Mouse (Mus musculus) neural tube, embryonic 13.5 days (tissue): ENCODE measurements around the gene Psmd13. TPM values are rescaled to one million over a fixed set of nuclear protein-coding genes. Genes with fewer than 3 reads are reported as not detected.

Experiments used
- ATAC-seq: fragments of 200-750 bp; cut with Nextera tagmentation; 2 replicates; pipeline ENCODE4 v1.8.0; 2017; ENCODE audit warnings: low read depth, mild to moderate bottlenecking, moderate TSS enrichment, moderate library complexity
- H3K27ac ChIP-seq: fragments of 300-500 bp; sonication (generic); replicated peaks from 2 replicates; pipeline ENCODE4 v1.5.1; 2015; ENCODE audit warnings: moderate library complexity, mild to moderate bottlenecking, inconsistent platforms
- H3K27me3 ChIP-seq: fragments of 300-500 bp; sonication (generic); 2 replicates; pipeline ENCODE4 v1.6.1; 2015; ENCODE audit warnings: mild to moderate bottlenecking, inconsistent platforms
- H3K36me3 ChIP-seq: fragments of 300-500 bp; sonication (generic); 2 replicates; pipeline ENCODE4 v1.6.1; 2015; ENCODE audit warnings: mild to moderate bottlenecking, inconsistent platforms
- H3K4me1 ChIP-seq: fragments of 300-500 bp; sonication (generic); replicated peaks from 2 replicates; pipeline ENCODE4 v1.6.1; 2015; ENCODE audit warnings: inconsistent platforms
- H3K4me2 ChIP-seq: fragments of 300-500 bp; sonication (generic); 2 replicates; pipeline ENCODE4 v1.6.1; 2015; ENCODE audit warnings: inconsistent platforms, mild to moderate bottlenecking, moderate library complexity
- H3K4me3 ChIP-seq: fragments of 300-500 bp; sonication (generic); 2 replicates; pipeline ENCODE4 v1.5.1; 2015; ENCODE audit warnings: mild to moderate bottlenecking, inconsistent platforms
- H3K9ac ChIP-seq: fragments of 300-500 bp; sonication (generic); 2 replicates; pipeline ENCODE4 v1.6.1; 2015; ENCODE audit warnings: moderate library complexity, mild to moderate bottlenecking, inconsistent platforms
- H3K9me3 ChIP-seq: fragments of 300-500 bp; sonication (generic); 2 replicates; pipeline ENCODE4 v1.6.1; 2016; ENCODE audit warnings: inconsistent platforms
- WGBS: fragments of 180-500 bp; shearing (Covaris S2); methylation state at CpG from one replicate; pipeline ENCODE4 v1.1.7; 2015; 5-methylcytosine and 5-hydroxymethylcytosine counted together
- polyA plus RNA-seq: library from polyadenylated mRNA; unstranded; fragments of >200 nt; fragmentation: Nextera tagmentation; extraction: Ambion mirVana; gene quantifications from 2 replicates; pipeline ENCODE4 v1.2.1, GENCODE M21; 2015

Gene Psmd13
- polyA plus RNA-seq, 1 experiment from 2014 or later, result 258 TPM

GRCm38 (mm10) chr7:140941222-140942051 lies 59.7 kb downstream of the Psmd13 start, which contains the start of gene Pgghg:
TSS of gene Pgghg (plus strand) at chr7:140941391.
- 4% methylated on average over 33 of the region's 33 CpGs for WGBS
- H3K27me3 ChIP-seq, result 0 out of 2 replicates have a peak, but pooled peaks cover 8% of the 10 kb centered on the region
- peak within 1 kb of the TSS; percentile 54 for H3K4me2 ChIP-seq
- peak within 1 kb of the TSS; percentile 71 for H3K9ac ChIP-seq
- no peaks in the 10 kb centered on the region for H3K9me3 ChIP-seq
- no peaks in the 10 kb centered on the region for H3K36me3 ChIP-seq
- H3K4me3 ChIP-seq, result peak within 1 kb of the TSS; percentile 40
- H3K27ac ChIP-seq, result peak within 1 kb of the TSS; percentile 67
- peaks cover 30% of the 10 kb centered on the region for H3K4me1 ChIP-seq
- ATAC-seq, result peak; percentile 80

DNA sequence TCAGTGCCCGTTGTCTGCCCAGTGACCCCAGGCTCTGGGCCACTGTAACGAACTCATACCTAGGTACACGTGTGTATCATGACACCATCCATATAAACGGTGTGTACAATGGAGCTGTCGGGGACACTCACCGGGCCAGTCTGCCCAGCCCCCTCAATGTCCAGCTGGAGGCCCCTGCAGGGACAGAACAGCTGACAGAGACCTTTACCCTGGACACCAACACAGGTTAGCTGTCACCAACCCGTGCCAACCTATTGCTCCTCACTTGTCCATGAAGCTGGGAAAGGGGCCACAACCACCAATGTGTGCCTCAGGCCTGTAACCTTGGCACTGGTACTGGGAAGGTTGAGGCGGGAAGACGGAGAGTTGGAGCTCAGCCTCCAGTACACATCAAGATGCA lies 60.6 kb downstream of the Psmd13 start:
- WGBS, result 62% methylated on average over 9 of the region's 9 CpGs
- Histone ChIP-seq H3K27me3 (0 out of 2 replicates have a peak, but pooled peaks cover 4% of the 10 kb centered on the region), H3K9me3 (no peaks in the 10 kb centered on the region), H3K4me1 (peaks cover 30% of the 10 kb centered on the region), H3K27ac (no peak overlapping the region; the same call in 1 of the 2 replicates), H3K4me2 (peak overlapping the region; percentile 54), H3K4me3 (peak overlapping the region; percentile 40), H3K9ac (peak overlapping the region; percentile 71), H3K36me3 (no peaks in the 10 kb centered on the region)
- ATAC-seq, result no peak

DNA sequence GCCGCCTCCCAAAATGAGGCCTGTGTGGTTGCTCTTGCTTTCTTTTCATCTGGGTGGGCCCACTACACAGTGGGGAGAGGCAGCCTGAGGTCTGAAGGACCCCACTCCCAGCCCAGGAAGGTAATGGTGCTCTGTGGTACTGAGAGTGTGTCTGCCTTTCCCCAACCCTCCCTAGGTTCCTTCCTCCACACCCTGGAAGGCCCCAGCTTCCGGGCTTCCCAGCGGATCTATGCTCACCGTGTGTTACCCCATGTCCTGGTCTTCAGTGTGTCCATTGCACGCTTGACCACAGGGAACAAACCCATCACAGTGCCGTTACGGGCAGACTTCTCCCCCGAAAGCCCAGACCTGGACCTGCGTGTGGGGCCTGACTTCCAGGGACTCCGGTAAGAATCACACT lies 61.0 kb downstream of the Psmd13 start:
- H3K27me3 ChIP-seq, result 0 out of 2 replicates have a peak, but pooled peaks cover 4% of the 10 kb centered on the region
- 92% methylated on average over 10 of the region's 10 CpGs for WGBS
- H3K4me2 ChIP-seq, result peak overlapping the region; percentile 54; the same call in 1 of the 2 replicates
- H3K36me3 ChIP-seq, result no peaks in the 10 kb centered on the region
- no peak overlapping the region for H3K4me3 ChIP-seq
- no peaks in the 10 kb centered on the region for H3K9me3 ChIP-seq
- no peak overlapping the region for H3K27ac ChIP-seq
- peaks cover 30% of the 10 kb centered on the region for H3K4me1 ChIP-seq
- no peak overlapping the region for H3K9ac ChIP-seq
- no peak for ATAC-seq

GRCm38 (mm10) chr7:140943356-140943755 lies 61.6 kb downstream of the Psmd13 start:
- Histone ChIP-seq H3K9me3 (no peaks in the 10 kb centered on the region), H3K36me3 (no peaks in the 10 kb centered on the region), H3K4me3 (no peak overlapping the region), H3K27ac (no peak overlapping the region), H3K27me3 (0 out of 2 replicates have a peak, but pooled peaks cover 4% of the 10 kb centered on the region), H3K4me1 (peaks cover 30% of the 10 kb centered on the region), H3K9ac (no peak overlapping the region), H3K4me2 (no peak overlapping the region)
- 90% methylated on average over 4 of the region's 4 CpGs for WGBS
- ATAC-seq, result no peak

DNA sequence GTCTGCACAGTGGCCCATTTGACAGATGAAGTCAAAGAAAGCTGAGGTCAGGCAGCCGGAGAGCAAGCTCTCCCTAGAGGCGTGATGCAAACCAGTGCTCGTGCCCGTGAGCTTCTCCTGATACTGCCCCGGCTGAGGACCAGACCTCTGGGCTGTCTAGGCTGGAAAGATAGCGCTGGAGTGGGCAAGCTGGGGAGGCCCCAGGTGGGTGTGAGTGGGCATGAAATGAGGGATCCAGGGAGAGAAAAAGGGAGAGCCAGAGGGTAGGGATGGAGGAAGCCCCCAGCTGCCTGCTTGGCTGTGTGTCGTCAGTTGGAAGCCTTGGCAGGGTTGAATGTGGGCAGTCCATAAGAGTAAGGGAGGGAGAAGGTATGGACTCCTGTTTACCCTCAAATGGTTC lies 62.5 kb downstream of the Psmd13 start:
- WGBS, result 89% methylated on average over 7 of the region's 7 CpGs
- H3K9me3 ChIP-seq, result no peaks in the 10 kb centered on the region
- no peak for ATAC-seq

DNA sequence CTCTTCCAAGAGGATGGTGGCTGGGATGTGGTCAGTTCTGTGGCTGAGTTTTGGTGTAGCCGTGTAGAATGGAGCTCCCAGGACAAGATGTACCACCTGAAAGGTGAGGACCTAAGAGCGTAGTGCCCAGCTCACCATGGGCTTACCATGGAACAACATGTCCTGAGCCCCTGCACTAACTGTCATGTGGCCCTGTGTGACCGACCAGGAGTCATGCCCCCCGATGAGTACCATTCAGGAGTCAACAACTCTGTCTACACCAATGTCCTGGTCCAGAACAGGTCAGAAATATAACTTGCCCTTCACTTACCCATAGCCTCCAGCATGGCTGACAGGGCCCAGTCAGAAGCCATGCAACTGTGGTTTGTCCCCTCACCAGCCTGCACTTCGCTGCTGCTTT lies 63.5 kb downstream of the Psmd13 start:
- Histone ChIP-seq H3K9me3 (no peaks in the 10 kb centered on the region), H3K27me3 (0 out of 2 replicates have a peak, but pooled peaks cover 4% of the 10 kb centered on the region)
- ATAC-seq, result no peak

More for the DNA sequence above, 62.5 kb downstream of the Psmd13 start:
- H3K9ac ChIP-seq, result no peak overlapping the region
- H3K27me3 ChIP-seq, result 0 out of 2 replicates have a peak, but pooled peaks cover 4% of the 10 kb centered on the region
- H3K4me3 ChIP-seq, result no peak overlapping the region
- no peak overlapping the region for H3K27ac ChIP-seq
- no peak overlapping the region for H3K4me2 ChIP-seq
- peaks cover 28% of the 10 kb centered on the region for H3K4me1 ChIP-seq
- H3K36me3 ChIP-seq, result no peaks in the 10 kb centered on the region

DNA sequence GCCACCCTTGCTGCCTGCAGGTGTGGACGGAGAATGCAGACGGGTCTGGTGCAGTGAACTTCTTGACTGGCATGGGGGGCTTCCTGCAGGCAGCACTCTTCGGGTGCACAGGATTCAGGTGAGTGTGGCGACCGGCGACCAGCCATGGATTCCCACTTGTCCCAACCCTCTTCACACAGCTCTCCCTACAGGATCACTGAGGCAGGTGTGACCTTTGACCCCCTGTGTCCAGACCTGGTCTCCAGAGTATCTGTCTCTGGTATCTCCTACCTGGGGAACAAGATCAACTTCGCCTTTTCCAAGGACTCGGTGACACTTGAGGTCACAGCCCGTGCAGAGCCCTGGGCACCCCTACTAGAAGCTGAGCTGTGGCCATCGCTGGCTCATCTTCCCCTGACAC lies 64.5 kb downstream of the Psmd13 start:
- no peak overlapping the region for H3K4me2 ChIP-seq
- H3K4me1 ChIP-seq, result peaks cover 26% of the 10 kb centered on the region
- WGBS, result 94% methylated on average over 10 of the region's 10 CpGs
- no peak overlapping the region for H3K4me3 ChIP-seq
- H3K9ac ChIP-seq, result no peak overlapping the region
- no peaks in the 10 kb centered on the region for H3K9me3 ChIP-seq
- no peak overlapping the region for H3K27ac ChIP-seq
- H3K36me3 ChIP-seq, result no peaks in the 10 kb centered on the region
- 0 out of 2 replicates have a peak, but pooled peaks cover 4% of the 10 kb centered on the region for H3K27me3 ChIP-seq
- no peak for ATAC-seq

More for the DNA sequence above, 63.5 kb downstream of the Psmd13 start:
- H3K4me3 ChIP-seq, result no peak overlapping the region
- no peaks in the 10 kb centered on the region for H3K36me3 ChIP-seq
- H3K4me1 ChIP-seq, result peaks cover 20% of the 10 kb centered on the region
- H3K27ac ChIP-seq, result no peak overlapping the region
- WGBS, result 94% methylated on average over 5 of the region's 5 CpGs
- no peak overlapping the region for H3K4me2 ChIP-seq
- no peak overlapping the region for H3K9ac ChIP-seq

DNA sequence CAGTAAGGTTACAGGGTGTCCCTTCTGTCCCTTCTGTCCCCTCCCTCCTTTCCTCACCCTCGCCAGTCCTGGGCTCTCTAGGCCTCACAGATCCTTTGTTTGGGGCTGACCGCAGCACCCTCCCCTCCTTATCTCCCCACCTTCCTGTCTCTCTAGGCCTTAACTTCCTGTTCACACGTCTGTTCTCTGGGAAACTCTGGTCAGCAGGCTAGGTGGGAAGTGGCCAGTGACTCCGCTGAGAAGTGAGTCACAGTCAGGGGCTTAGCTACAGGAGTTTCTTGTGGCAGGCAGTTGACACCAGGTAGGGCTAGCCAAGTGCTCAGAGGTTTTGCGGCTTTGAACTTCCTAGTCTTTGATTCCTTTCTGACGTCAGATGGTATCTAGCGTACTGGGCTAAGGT lies 65.2 kb downstream of the Psmd13 start:
- 72% methylated on average over 7 of the region's 7 CpGs for WGBS

GRCm38 (mm10) chr7:140948161-140948560 lies 66.4 kb downstream of the Psmd13 start:
- peaks cover 18% of the 10 kb centered on the region for H3K4me1 ChIP-seq
- no peaks in the 10 kb centered on the region for H3K27me3 ChIP-seq
- ATAC-seq, result no peak
- H3K9me3 ChIP-seq, result no peaks in the 10 kb centered on the region
- no peak overlapping the region for H3K4me2 ChIP-seq
- no peak overlapping the region for H3K9ac ChIP-seq
- WGBS, result 94% methylated on average over 8 of the region's 8 CpGs
- no peaks in the 10 kb centered on the region for H3K36me3 ChIP-seq
- no peak overlapping the region for H3K4me3 ChIP-seq
- no peak overlapping the region for H3K27ac ChIP-seq

More for the DNA sequence above, 65.2 kb downstream of the Psmd13 start:
- no peaks in the 10 kb centered on the region for H3K9me3 ChIP-seq
- no peak overlapping the region for H3K4me2 ChIP-seq
- H3K36me3 ChIP-seq, result no peaks in the 10 kb centered on the region
- no peak overlapping the region for H3K4me3 ChIP-seq
- 0 out of 2 replicates have a peak, but pooled peaks cover 4% of the 10 kb centered on the region for H3K27me3 ChIP-seq
- peaks cover 24% of the 10 kb centered on the region for H3K4me1 ChIP-seq
- no peak overlapping the region for H3K9ac ChIP-seq
- no peak overlapping the region for H3K27ac ChIP-seq
- ATAC-seq, result no peak

Other genes starting within 250 kb of the Psmd13 start
- not detected in 2 replicates for gene Olfr53, start 235.5 kb upstream of the Psmd13 start, polyA plus RNA-seq
- 0.07 TPM in 1 of 2 replicates, not detected in the other for gene Olfr539, start 222.0 kb upstream of the Psmd13 start, polyA plus RNA-seq
- not detected in 2 replicates for gene Olfr45, start 200.0 kb upstream of the Psmd13 start, polyA plus RNA-seq
- not detected in 2 replicates for gene Olfr541, start 184.7 kb upstream of the Psmd13 start, polyA plus RNA-seq
- not detected in 2 replicates for gene Cyp2e1, start 118.2 kb upstream of the Psmd13 start, polyA plus RNA-seq
- 0.13 and 0.41 TPM in 2 replicates for gene Syce1, start 94.1 kb upstream of the Psmd13 start, polyA plus RNA-seq
- gene Zfp941, start 59.8 kb upstream of the Psmd13 start, polyA plus RNA-seq, result 21.5 and 24.8 TPM in 2 replicates
- gene Urah, start 47.0 kb upstream of the Psmd13 start, polyA plus RNA-seq, result not detected in 2 replicates
- not detected in 2 replicates for gene Scgb1c1, start 36.4 kb upstream of the Psmd13 start, polyA plus RNA-seq
- gene Odf3, start 34.2 kb upstream of the Psmd13 start, polyA plus RNA-seq, result not detected in 2 replicates
- 1.4 TPM in 1 of 2 replicates, not detected in the other for gene Gm45785, start 25.6 kb upstream of the Psmd13 start, polyA plus RNA-seq
- gene Ric8a, start 25.0 kb upstream of the Psmd13 start, polyA plus RNA-seq, result 99.1 and 107 TPM in 2 replicates
- gene Bet1l, start 24.4 kb upstream of the Psmd13 start, polyA plus RNA-seq, result 42.4 and 48.1 TPM in 2 replicates
- gene Sirt3, start 341 bp downstream of the Psmd13 start, polyA plus RNA-seq, result 42.3 and 46.8 TPM in 2 replicates
- gene Cox8b, start 18.5 kb downstream of the Psmd13 start, polyA plus RNA-seq, result 0.91 TPM in 1 of 2 replicates, not detected in the other
- gene Nlrp6, start 38.9 kb downstream of the Psmd13 start, polyA plus RNA-seq, result 0.10 and 0.18 TPM in 2 replicates
- 7.6 and 8.2 TPM in 2 replicates for gene Pgghg, start 59.4 kb downstream of the Psmd13 start, polyA plus RNA-seq
- gene Ifitm5, start 68.3 kb downstream of the Psmd13 start, polyA plus RNA-seq, result 1.4 and 2.1 TPM in 2 replicates
- not detected in 2 replicates for gene Gm45717, start 74.0 kb downstream of the Psmd13 start, polyA plus RNA-seq
- 271 and 311 TPM in 2 replicates for gene Ifitm2, start 74.0 kb downstream of the Psmd13 start, polyA plus RNA-seq
- gene Ifitm1, start 85.3 kb downstream of the Psmd13 start, polyA plus RNA-seq, result 20.3 and 26.7 TPM in 2 replicates
- gene Ifitm3, start 128.8 kb downstream of the Psmd13 start, polyA plus RNA-seq, result 35.9 and 40.0 TPM in 2 replicates
- 0.63 and 0.81 TPM in 2 replicates for gene Ifitm6, start 136.0 kb downstream of the Psmd13 start, polyA plus RNA-seq
- not detected in 2 replicates for gene Gm17387, start 147.2 kb downstream of the Psmd13 start, polyA plus RNA-seq
- 39.2 and 41.0 TPM in 2 replicates for gene B4galnt4, start 179.1 kb downstream of the Psmd13 start, polyA plus RNA-seq
- 0.38 and 1.2 TPM in 2 replicates for gene Pkp3, start 196.2 kb downstream of the Psmd13 start, polyA plus RNA-seq
- gene Sigirr, start 218.6 kb downstream of the Psmd13 start, polyA plus RNA-seq, result 1.5 and 3.5 TPM in 2 replicates
- 0.27 TPM in 1 of 2 replicates, not detected in the other for gene Ano9, start 235.8 kb downstream of the Psmd13 start, polyA plus RNA-seq
- gene Ptdss2, start 240.4 kb downstream of the Psmd13 start, polyA plus RNA-seq, result 63.5 and 77.7 TPM in 2 replicates